Mouse (Mus musculus) 3T3-L1 (cell line): Measurements from ENCODE around the gene Nectin1.

Source experiments
- DNase-seq: peaks from one replicate; pipeline ENCODE4 v3.0.0-alpha.2; 2015; ENCODE audit warnings: low read depth, low spot score

The Nectin1 gene

DNA sequence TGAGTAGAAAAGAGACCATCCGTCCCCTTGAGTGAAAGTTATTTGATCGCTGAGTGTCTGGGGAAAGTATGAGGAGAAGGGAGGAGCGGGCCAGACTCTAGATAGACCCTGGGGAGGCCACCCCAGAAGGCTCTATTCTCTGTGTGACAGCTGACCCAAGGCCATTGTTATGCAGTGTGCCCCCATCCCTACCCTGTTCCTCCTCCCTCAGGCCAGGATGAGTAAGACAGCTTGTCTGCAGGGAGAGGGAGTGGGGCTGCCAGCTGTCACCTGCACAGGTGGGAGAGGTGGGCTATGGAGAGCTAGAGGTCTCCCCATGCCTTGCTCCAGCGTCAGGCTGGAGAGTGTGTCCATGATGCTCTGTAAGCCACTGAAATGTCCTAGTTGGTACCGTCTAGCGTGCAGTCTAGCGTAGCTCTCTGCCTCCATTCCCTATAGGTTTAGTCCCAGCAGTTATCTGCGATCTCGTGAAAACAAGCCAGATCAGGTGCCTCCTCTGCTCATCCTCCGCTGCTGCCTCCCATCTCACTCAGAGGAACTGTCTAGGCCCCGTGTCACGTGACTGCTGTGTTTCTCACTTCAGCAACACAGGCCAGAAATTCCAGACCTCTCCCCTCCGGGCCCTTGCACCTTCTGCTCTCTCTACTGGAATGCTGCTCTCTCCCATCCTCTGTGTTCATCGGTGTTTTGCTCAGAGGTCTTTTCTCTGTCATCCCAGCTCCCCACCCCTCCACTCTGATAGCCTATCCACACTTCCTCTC lies 21.8 kb downstream of the Nectin1 start:
- DNase-seq: no peak

DNA sequence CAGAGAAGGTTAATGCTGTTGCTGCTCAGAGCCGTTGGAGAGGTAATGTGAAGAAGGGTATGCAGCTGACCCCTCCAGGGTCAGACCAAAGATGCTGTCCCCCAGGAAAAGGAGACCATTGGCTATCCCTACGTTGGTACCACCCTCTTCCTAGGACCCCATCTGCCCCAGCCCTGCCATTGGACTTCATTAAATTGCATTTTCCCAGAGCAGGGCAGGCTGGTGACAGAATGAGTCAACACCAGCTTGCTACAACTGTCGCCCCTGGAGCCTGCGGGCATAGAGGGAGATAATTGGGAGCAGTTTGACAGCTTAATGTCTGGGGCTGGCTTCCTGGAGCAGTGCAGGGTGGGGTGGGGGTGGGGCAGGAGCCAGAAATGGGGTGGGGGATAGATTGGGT lies 25.0 kb downstream of the Nectin1 start:
- no peak for DNase-seq

DNA sequence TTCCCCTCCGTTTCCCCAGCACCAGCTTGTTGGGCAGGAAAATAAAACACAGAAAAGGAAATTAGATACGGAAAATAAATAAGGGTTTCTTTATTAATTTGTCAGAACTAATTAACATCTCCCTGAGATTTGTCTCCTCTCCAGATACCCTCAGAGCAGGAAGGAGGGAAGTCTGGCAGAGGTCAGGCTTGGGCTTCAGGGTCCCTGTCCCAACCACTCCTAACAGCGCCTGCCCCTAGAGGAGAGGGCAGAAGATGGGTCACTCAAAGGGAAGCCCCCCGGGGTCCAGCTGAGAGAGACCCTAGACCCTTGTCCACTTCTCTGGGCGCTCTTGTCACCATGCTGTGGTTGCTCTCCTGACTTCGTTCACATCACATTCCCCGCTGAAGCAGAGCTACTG lies 25.4 kb downstream of the Nectin1 start:
- no peak for DNase-seq

DNA sequence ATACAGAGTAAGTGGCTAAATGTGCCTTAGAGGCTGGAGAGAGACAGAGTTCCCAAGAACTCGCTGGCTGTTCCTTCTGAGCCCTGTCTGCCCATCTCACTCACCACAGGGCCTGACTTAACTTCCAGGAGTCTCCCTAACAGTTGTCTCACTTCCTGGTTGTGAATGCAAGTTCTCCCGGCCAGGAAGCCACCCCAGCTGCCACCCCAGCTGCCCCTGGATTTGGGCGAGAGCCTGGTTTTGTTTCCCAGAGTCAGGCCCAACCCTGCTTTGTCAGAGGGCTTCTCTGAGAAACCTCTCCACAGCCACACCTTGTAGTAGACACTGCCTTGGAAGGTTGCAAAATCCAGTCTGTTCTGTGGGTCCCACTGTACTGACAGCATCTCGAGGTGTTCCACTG lies 26.2 kb downstream of the Nectin1 start:
- DNase-seq: no peak

DNA sequence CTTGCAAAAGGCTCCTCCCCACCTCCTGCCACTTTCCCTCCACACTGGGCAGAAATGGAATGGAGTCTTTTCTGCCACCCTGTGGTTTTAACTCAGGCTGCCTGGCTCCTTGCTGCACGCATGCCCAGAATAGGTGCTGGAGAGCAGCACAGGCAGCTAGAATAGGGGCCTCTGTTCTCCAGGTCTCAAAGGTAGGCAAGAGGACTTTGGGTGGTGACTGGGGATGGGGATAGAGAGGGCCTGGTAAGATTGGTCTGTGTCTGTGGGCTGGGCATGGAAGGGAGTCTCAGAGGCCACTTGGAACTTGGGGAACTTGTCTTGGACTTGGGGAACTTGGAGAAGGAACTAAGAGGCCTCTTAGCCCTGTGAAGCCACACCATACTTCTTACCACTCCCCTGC lies 27.3 kb downstream of the Nectin1 start:
- DNase-seq: no peak

DNA sequence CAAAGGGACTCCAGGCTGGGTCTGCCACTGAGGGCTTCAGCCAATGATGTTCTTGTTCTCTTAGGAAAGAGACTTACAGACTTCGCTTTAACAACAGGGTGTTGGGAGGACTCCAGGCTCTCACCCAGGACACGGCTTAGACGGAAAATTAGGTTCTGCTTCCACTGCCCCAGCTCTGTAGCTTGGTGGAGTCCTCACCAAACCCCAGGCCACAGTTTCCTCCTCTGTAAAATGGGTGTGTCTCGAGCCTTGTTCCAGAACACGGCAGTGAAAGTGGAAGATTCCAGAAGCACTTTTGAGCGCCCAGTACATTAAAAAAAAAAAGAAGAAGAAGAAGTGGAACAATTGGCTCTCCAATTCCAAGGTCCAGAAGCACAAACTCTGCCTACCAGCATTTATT lies 28.7 kb downstream of the Nectin1 start:
- no peak for DNase-seq

DNA sequence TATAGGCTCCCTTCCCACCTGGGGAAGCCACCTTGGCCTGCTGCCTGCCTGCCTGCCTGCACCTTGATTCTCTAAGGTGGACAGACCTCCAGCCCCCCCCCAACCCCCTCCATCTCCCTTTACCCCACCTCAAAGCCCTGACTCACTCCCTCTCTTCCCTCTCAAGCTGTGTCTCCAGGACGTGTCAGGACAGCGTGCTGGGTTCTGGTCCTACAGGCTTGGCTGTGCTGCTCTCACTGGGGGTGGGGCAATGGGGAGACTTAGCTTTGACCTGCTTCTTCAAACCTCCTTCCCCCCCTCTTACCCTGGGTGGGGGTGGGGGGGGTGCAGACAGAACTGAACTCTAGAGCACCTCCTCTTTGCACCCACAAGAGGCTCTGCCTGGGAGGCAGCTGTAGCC lies 29.7 kb downstream of the Nectin1 start:
- DNase-seq: no peak

DNA sequence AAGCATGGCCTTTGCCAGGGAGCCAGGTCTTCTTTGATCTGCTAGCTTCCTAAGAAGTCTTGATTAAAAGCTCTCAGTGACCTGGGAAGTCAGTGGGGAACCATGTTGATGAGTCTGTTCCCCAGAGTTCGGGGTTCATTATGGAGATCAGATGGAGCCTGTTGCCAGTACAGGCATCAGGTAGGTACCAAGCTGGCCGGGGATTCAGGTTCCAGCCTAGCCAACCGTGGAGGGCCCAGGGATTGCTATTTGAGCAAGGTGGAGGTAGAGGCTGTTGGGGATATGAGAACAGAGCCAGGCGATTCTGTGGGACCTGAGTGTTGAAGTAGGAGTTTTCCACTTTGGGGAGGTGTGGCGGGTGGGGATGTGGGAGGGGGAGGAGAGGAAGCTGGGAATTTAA lies 30.6 kb downstream of the Nectin1 start:
- no peak for DNase-seq

DNA sequence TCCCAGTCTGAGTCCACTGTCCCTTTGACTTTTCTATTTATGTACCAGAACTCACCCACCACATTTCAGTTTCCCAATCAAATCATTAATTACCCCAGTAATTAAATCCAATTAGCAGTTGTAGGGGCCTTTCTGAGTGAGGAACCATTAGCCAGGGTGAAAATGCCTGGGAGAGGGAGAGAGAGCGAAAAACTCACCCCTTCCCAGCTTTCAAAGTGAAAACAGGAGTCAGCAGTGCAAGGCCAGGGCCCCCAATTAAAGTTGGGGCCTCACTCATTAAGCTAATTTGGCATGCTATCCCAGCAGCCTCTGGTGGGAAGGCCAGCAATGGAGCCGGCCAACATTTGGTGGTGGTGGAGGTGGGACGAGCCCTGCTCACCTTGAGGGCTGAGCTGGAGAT lies 32.4 kb downstream of the Nectin1 start:
- DNase-seq: no peak

DNA sequence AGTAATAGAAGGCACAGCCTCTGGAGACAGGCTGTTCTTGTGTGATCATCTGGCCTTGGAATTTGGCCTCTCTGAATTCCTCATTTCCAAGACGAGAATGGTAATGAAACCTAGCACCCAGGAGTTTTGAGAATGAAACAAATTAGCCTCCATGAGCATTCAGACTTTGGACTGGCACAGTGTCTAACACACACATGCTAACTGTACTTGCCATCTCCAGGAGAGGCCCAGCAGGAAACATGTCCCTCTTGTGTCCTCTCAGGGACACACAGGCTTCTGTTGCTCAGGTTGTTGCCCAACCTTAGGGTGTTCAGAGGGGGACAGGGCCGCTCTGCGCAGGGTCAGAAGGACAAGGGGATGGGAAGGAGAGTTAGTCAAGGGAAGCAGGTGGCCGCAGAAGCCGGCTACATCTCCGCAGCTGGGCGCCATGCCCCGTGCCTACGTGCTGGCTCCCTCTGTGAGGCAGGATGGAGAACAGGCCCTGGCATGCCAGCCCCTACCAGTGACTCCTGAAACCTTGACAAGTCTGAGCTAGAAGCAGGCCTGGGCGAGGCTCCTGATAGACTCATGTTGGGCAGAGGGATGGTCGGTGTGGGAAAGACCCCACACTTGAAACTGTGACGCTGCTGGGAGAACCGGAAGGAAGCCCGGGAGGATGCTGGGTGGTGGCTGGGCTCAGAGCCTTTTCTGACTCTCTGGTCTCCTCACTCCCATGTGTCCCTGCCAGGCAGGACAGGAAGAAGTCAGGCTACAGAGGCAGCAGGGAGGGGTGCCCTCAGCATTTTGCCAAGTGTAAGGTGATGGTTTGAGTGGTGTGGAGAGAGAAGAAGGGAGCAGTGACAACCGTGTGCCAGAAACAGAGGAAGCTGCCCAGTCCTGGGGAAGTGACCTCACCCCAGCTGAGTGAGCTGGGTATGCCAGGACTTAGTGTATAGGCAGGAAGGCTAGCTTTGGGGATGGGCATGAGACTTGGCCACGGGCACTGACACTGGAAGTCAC lies 33.9 kb downstream of the Nectin1 start:
- no peak for DNase-seq

DNA sequence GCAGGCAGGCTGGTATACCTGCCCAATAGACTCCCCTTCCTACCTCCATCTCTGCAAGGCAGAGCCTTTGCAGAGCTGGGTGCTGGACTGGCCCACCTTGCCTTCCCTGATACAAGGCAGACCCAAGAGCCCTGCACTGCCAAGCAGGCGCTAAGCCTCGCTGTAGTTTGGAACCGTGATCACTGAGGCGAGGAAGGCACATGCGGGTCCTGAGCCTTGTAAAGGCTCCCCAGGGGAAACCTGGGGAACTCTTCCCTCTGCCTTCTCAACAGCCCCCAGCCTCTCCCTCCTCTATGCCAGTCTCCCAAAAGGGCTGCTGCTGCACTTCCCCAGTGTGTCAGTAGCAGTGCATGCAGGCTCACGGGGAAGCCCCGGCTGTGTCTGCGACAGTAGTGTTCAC lies 37.1 kb downstream of the Nectin1 start:
- no peak for DNase-seq

DNA sequence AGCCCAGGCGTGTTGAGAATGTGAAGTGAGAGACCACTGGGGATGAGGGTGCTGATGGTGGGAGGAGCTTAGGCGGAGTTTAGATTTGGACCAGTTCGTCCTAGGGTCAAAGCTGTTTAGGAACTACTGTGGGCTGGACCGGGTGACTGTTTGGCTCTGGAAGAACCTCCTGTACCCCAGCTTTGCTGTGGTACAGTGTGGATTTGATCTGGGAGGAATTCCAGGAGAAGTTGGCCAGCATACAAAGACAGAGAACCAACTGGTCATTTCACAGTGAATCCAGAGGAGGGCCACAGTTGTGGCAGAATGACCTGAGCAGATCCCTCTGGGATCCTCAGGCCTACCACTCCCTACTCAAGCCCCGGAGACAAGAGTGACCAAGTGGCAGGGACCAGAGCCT lies 38.6 kb downstream of the Nectin1 start:
- no peak for DNase-seq

DNA sequence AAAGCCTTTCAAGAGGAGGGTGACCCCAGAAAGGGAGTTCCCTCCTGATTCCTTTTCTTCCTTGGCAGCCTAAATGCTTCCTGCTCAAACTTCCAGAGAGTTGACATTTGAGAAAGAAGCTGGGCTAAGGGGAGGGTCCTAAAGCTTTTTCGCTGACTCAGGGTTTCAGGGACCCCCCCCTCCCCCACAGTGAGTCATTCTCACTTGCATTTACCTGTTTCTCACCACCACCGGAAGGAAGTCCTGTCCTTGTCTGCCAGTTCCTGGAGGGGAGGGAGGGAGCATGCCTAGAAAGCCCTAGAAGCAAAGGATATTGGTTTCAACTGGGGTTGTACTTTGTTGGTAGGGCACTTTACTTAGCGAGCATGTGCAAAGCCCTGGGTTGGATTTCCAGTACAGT lies 40.2 kb downstream of the Nectin1 start:
- DNase-seq: no peak

DNA sequence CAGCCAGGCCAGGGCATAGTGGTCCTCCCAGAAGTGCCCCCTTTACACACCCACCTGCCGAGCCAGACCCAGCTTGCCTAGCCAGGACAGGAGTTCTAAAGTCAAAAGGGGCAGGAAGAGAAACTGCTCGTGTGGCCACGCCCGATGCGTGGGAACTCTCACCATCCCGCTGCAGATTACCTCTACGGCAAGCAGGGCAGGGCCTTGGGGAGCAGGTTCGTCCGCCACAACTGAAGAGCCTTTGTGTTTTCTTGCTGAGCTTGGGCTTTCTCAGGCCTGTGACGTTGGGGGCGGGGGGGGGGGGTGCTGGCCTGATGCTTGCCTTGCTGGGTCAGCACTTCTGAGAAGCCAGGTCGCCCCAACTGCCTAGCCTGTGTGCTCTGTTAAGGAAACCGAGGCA lies 41.1 kb downstream of the Nectin1 start:
- no peak for DNase-seq

DNA sequence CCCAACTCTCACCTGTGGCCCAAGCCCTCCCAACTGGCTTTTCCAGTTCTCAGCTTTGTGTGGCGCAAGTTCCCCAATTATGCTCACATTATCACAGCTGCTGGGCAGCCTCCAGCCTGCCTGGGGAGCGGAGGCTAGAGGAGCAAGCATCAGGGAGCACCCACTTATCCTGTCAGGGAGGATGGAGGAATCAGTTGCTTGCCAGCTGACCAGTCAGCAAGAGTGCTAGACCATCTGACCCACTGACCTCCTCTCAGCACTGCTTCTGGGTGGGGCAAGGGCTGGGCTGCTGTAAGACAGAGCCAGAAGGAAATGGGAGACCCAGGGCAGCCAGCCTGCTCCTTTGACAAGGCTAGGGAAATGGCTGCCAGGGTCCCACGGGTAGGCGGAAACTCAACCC lies 43.8 kb downstream of the Nectin1 start:
- no peak for DNase-seq

DNA sequence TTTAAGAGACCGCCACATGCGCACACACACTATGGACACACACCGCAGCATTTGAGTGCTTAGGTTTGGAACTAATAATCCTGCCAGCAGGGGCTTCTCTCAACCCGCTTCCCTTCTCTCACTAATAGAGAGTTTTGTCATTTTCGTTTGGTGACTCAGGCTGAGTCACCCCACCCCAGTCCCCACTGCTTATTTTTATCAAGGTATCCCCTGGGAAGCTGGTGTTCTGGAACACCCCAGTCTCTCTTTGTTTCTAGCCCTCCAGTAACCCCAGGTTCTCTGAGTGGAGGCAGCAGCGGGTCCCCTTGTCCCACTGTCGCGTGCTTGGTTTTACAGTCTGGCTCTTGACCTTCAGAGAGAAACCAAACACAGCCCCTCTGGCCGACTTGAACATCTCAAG lies 48.9 kb downstream of the Nectin1 start:
- no peak for DNase-seq

DNA sequence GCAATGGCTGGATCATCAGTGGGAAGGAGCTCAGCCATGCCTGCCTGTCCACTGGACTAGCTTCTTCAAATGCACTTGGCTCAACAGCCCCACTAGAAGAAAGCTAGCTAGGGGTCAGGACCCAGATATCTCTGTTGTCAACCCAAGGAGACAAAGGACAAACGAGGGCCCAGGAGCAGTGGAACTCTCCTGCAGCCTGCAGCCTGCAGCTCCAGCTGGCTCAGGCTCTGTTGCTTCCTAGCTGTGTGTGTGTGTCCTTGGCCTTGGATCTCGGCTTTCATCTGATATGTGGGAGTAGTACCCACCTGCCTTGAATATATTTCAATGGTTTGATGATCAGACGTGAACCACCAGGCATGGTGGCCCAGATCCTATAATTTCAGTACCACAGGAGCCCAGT lies 49.6 kb downstream of the Nectin1 start:
- DNase-seq: no peak

DNA sequence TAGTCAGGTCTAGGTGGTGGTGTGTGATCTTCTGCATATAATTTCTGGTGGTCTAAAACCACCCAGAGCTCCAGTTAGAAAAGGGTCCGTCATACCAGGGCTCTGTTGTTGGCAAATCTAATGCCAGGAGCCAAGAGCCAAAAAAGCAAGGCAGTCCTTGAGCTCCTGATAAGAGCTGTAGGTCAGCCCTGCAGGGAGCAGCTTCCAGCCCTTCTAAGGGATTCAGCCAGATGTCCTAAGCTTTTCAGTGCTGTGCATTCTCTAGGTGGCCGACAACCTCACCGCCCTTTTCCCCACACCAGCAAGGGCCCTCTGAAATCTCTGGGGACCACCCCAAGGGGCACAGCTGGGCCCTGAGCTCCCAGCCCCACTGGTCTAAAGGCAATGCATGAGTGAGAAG lies 52.2 kb downstream of the Nectin1 start:
- DNase-seq: no peak

DNA sequence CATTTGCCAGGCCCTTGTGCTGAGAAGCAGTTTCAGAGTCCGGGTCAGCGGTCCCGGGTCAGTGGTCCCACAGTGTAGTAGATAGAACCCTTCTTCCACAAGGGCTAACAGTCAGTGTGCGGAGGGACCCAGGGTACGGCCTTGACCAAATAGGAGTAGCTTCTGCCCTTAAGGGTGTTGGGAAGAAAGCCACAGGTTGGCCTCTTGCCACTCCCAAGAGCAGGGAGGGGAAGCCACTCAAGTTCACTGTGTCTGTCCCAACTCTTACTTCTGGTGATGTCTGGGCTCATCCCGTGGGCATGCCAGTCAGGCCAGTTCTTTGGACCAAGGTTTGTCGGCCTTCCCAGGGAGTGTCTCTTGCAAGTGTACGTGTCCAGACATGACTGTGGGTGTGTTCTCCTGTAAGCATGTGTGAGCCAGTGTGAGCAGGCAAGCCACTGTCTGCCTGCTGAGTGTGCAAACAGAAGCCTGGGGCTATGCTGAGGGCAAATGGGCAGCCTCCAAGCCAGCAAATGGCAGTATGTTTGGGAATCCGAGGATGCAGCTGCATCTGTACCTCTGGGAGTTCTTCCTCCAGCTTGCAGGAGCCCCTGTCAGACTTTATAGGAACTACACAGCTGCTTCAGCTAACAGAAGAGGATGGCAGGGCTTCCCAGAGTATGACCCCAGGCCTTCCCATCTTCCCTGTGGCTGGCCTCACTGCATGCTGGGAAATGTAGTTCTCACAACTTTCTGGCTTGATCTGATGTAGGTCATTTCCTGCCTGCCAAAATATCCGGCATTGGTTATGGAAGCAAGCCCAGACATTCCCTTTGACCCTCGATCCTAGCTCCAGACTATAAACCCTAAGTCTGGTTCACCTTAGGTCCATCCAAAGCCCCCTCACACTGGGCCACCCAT lies 53.3 kb downstream of the Nectin1 start:
- DNase-seq: no peak

DNA sequence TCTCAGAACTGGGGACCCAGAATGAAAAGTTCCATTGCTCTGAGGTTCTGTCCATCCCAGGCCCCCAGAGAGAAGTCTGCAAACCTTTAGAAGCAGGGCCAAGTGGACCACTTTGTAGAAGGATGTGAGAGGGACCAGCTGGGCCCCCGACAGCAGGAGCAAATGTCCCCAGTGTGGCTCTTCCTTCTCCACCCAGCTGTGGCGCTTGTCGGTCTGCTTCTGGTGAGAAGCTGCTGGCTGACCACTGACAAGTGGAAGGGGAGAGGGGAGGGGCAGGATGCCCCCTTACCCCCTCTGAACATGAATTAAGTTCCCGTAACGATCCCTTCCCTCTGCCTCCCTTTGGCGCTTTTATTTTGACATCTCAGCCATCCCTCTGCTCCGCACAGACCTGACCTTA lies 54.0 kb downstream of the Nectin1 start:
- no peak for DNase-seq

DNA sequence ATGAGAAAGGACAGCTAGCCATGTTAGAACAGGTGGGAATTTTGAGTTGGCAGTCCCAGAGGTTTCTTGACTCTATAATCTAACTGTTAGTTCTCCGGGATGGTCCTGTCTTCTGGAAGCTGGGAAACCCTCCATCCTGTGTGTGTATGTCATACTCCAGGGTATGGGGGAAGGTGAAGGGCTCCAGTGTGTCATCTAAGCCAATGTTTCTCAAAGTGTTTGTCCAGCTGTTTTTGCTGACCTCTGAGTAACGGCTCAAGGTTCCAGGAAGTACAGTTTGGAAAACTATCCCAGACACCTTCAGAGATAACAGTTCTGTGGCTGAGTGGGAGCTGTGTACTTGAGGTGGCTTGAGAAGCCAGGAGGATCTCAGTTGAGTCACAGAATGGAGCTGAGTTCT lies 56.7 kb downstream of the Nectin1 start:
- DNase-seq: no peak

DNA sequence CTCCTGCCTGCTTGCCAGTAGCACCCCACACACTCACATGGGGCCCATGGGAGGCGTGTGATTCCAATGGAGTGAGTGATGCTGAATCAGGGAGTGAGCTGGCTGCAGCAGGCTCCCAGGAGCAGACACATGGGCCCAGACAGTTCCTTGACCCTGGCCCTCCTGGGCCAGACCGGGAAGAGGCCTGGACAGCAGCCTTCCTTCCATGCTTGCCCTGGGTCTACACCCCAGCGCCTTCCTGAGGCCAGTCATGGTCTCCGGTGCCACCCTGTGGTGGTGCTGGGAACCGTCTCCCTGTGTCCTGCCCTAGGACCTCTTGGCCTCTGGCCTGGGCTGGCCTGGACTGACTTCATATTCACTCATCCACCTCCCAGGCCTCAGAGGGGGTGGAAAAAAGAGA lies 58.1 kb downstream of the Nectin1 start:
- peak; percentile 80 for DNase-seq
